Mouse (Mus musculus): ENCODE measurements at regions not wholly inside any gene's neighbourhood (a gene's known extent, or its start where the extent isn't known, plus 50 kb on each side); places are given as distances from the start of the nearest gene placed in this dataset.
"Not testable (repeated sequence)": the region's sequence is repeated elsewhere in the genome, so short reads cannot be mapped to it uniquely, and the experiment has no call there.

- H3K36me3 ChIP-seq (ENCODE audit: control insufficient read depth, insufficient read depth, low read length); DNase-seq (ENCODE audit: low spot score); ATAC-seq (replicated peaks; ENCODE audit: low FRiP score, low TSS enrichment, low read depth); H3K4me1 ChIP-seq (replicated peaks; ENCODE audit: control insufficient read depth, insufficient read depth, low read length); H3K9ac ChIP-seq (ENCODE audit: low read length); H3K4me2 ChIP-seq (ENCODE audit: low read length); H3K27ac ChIP-seq (ENCODE audit: low read depth); H3K4me3 ChIP-seq (ENCODE audit: low read depth, low read length); H3K9me3 ChIP-seq (ENCODE audit: control insufficient read depth, low read length); H3K27me3 ChIP-seq (replicated peaks; ENCODE audit: control insufficient read depth, insufficient read depth, low read length): not testable (repeated sequence)
- 89% methylated on average over 1 of the region's 1 CpGs for WGBS
These were observed 212.5 kb upstream of the Fbxl4 start for GRCm38 (mm10) chr4:22144834-22145233.

- 33% methylated on average over 6 of the region's 6 CpGs for WGBS
- Histone ChIP-seq H3K9ac (ENCODE audit: low read length) (no peak overlapping the region), H3K9me3 (ENCODE audit: control insufficient read depth, low read length) (no peaks in the 10 kb centered on the region), H3K36me3 (ENCODE audit: control insufficient read depth, insufficient read depth, low read length) (no peaks in the 10 kb centered on the region), H3K27me3 (replicated peaks; ENCODE audit: control insufficient read depth, insufficient read depth, low read length) (peaks cover 3% of the 10 kb centered on the region; the same call in 1 of the 2 replicates), H3K4me2 (ENCODE audit: low read length) (no peak overlapping the region), H3K4me3 (ENCODE audit: low read depth, low read length) (no peak overlapping the region), H3K4me1 (replicated peaks; ENCODE audit: control insufficient read depth, insufficient read depth, low read length) (peaks cover 8% of the 10 kb centered on the region; the same call in 1 of the 2 replicates), H3K27ac (ENCODE audit: low read depth) (no peak overlapping the region)
- no peak for DNase-seq (ENCODE audit: low spot score)
- ATAC-seq (replicated peaks; ENCODE audit: low FRiP score, low TSS enrichment, low read depth) = no peak
These were observed 210.5 kb upstream of the Fbxl4 start for GRCm38 (mm10) chr4:22146648-22147409.

DNA sequence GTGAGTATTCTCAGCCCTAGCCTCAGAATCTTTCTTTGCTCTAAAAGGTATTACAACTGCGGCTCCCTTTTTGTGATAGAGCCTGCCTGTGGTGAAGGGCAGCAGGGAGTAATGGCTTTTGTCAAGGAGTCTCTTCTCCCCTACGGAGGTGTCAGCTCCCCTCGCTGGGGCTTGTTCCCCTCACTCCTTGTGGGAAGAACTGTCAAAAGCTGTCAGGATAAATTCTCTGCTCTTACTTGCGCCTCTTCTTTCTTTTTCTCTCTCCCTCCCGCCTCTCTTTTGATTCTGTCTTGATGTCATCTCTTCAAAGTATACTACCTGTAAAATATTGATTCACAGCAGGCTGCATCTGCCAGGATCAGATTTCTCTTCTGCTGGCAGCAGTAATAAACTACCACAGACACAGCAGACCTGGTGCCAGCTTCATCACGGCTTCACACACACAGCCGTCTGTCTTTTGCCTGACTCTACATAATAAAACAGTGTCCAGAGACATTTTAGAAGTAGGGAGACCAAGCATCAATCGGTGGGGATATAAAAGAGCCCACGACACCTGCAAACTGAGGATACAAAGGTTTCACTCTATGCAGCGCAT is 205.3 kb upstream of the Fbxl4 start:
- WGBS = 14% methylated on average over 10 of the region's 10 CpGs
- Histone ChIP-seq H3K4me1 (replicated peaks; ENCODE audit: control insufficient read depth, insufficient read depth, low read length) (peaks cover 3% of the 10 kb centered on the region; the same call in 1 of the 2 replicates), H3K9ac (ENCODE audit: low read length) (no peak overlapping the region), H3K4me2 (ENCODE audit: low read length) (no peak overlapping the region), H3K36me3 (ENCODE audit: control insufficient read depth, insufficient read depth, low read length) (no peaks in the 10 kb centered on the region), H3K27me3 (replicated peaks; ENCODE audit: control insufficient read depth, insufficient read depth, low read length) (peaks cover 13% of the 10 kb centered on the region), H3K4me3 (ENCODE audit: low read depth, low read length) (no peak overlapping the region), H3K9me3 (ENCODE audit: control insufficient read depth, low read length) (no peaks in the 10 kb centered on the region), H3K27ac (ENCODE audit: low read depth) (no peak overlapping the region)
- ATAC-seq (replicated peaks; ENCODE audit: low FRiP score, low TSS enrichment, low read depth) (no peak), DNase-seq (ENCODE audit: low spot score) (no peak)

DNA sequence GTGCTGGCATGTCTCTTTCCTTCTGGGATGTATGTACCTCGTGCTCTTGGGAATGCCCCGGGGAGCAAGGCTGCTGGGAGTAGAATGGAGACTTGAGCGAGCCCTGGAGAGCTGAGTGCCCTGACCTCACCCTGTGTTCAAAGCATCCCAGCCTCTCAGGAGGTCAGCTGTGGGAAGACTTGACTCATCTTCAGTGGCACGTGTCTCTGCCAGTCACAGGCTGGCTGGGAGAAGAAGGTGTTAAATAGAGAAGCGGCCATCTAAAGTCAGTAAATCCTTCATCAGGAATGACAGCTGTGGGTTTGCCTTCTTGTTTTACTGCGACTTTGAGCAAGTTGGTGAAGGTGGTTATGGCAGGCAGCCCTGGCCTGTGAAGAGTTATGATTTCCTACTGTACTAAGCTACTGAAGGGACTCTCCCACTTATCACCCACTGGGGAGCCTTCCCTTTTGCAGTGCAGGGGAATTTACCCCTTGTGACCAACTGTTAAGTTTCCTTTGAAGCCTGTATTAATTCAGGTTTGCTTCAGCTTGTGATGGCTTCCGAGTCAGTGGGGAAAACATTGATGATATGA is 204.3 kb upstream of the Fbxl4 start:
- H3K4me1 ChIP-seq (replicated peaks; ENCODE audit: control insufficient read depth, insufficient read depth, low read length) = no peaks in the 10 kb centered on the region
- DNase-seq (ENCODE audit: low spot score) = no peak
- no peak overlapping the region for H3K9ac ChIP-seq (ENCODE audit: low read length)
- H3K27ac ChIP-seq (ENCODE audit: low read depth) = no peak overlapping the region
- no peak overlapping the region for H3K4me3 ChIP-seq (ENCODE audit: low read depth, low read length)
- no peaks in the 10 kb centered on the region for H3K36me3 ChIP-seq (ENCODE audit: control insufficient read depth, insufficient read depth, low read length)
- H3K27me3 ChIP-seq (replicated peaks; ENCODE audit: control insufficient read depth, insufficient read depth, low read length) = peaks cover 13% of the 10 kb centered on the region
- H3K9me3 ChIP-seq (ENCODE audit: control insufficient read depth, low read length) = no peaks in the 10 kb centered on the region
- 20% methylated on average over 7 of the region's 7 CpGs for WGBS
- no peak overlapping the region for H3K4me2 ChIP-seq (ENCODE audit: low read length)
- no peak for ATAC-seq (replicated peaks; ENCODE audit: low FRiP score, low TSS enrichment, low read depth)

GRCm38 (mm10) chr4:22153620-22154019 is 203.7 kb upstream of the Fbxl4 start:
- 40% methylated on average over 6 of the region's 6 CpGs for WGBS
- ATAC-seq (replicated peaks; ENCODE audit: low FRiP score, low TSS enrichment, low read depth) (no peak), DNase-seq (ENCODE audit: low spot score) (no peak)
- Histone ChIP-seq H3K4me2 (ENCODE audit: low read length) (no peak overlapping the region), H3K9ac (ENCODE audit: low read length) (no peak overlapping the region), H3K4me3 (ENCODE audit: low read depth, low read length) (no peak overlapping the region), H3K27me3 (replicated peaks; ENCODE audit: control insufficient read depth, insufficient read depth, low read length) (peaks cover 13% of the 10 kb centered on the region), H3K4me1 (replicated peaks; ENCODE audit: control insufficient read depth, insufficient read depth, low read length) (no peaks in the 10 kb centered on the region), H3K9me3 (ENCODE audit: control insufficient read depth, low read length) (no peaks in the 10 kb centered on the region), H3K36me3 (ENCODE audit: control insufficient read depth, insufficient read depth, low read length) (no peaks in the 10 kb centered on the region), H3K27ac (ENCODE audit: low read depth) (no peak overlapping the region)

- Histone ChIP-seq H3K9me3 (ENCODE audit: control insufficient read depth, low read length) (no peaks in the 10 kb centered on the region), H3K27ac (ENCODE audit: low read depth) (no peak overlapping the region), H3K27me3 (replicated peaks; ENCODE audit: control insufficient read depth, insufficient read depth, low read length) (no peaks in the 10 kb centered on the region), H3K9ac (ENCODE audit: low read length) (no peak overlapping the region), H3K4me1 (replicated peaks; ENCODE audit: control insufficient read depth, insufficient read depth, low read length) (no peaks in the 10 kb centered on the region), H3K36me3 (ENCODE audit: control insufficient read depth, insufficient read depth, low read length) (no peaks in the 10 kb centered on the region), H3K4me2 (ENCODE audit: low read length) (no peak overlapping the region), H3K4me3 (ENCODE audit: low read depth, low read length) (no peak overlapping the region)
- DNase-seq (ENCODE audit: low spot score) (no peak), ATAC-seq (replicated peaks; ENCODE audit: low FRiP score, low TSS enrichment, low read depth) (no peak)
- 74% methylated on average over 1 of the region's 1 CpGs for WGBS
These were observed 170.9 kb upstream of the Fbxl4 start for GRCm38 (mm10) chr4:22186422-22186821.

GRCm38 (mm10) chr4:22188141-22189006 is 169.0 kb upstream of the Fbxl4 start:
- DNase-seq (ENCODE audit: low spot score) = no peak
- no peak overlapping the region for H3K4me2 ChIP-seq (ENCODE audit: low read length)
- no peak overlapping the region for H3K4me3 ChIP-seq (ENCODE audit: low read depth, low read length)
- no peak for ATAC-seq (replicated peaks; ENCODE audit: low FRiP score, low TSS enrichment, low read depth)
- 68% methylated on average over 13 of the region's 13 CpGs for WGBS
- no peaks in the 10 kb centered on the region for H3K4me1 ChIP-seq (replicated peaks; ENCODE audit: control insufficient read depth, insufficient read depth, low read length)
- H3K27ac ChIP-seq (ENCODE audit: low read depth) = no peak overlapping the region
- H3K9me3 ChIP-seq (ENCODE audit: control insufficient read depth, low read length) = no peaks in the 10 kb centered on the region
- H3K27me3 ChIP-seq (replicated peaks; ENCODE audit: control insufficient read depth, insufficient read depth, low read length) = no peaks in the 10 kb centered on the region
- H3K36me3 ChIP-seq (ENCODE audit: control insufficient read depth, insufficient read depth, low read length) = no peaks in the 10 kb centered on the region
- H3K9ac ChIP-seq (ENCODE audit: low read length) = no peak overlapping the region

DNA sequence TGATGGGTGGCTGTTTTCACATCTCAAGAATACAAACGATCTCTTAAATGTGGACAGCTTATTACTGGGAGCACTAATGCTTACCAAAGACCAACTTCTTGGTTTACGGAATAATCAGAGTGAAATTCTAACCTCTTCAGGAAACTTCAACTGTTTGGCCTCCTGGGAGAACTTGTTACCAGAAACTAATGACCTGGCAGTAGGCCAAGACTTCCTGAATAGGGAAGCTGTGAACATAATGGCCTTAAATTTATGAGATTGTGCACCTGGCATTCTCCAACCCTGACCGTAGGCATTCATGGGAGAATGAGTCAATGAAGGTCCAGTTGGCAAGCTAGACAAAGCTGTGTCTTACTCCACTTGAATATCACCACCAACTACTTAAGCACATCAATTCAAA is 160.8 kb upstream of the Fbxl4 start:
- H3K4me3 ChIP-seq (ENCODE audit: low read depth, low read length) = no peak overlapping the region
- H3K27ac ChIP-seq (ENCODE audit: low read depth) = no peak overlapping the region
- no peak for DNase-seq (ENCODE audit: low spot score)
- WGBS = 58% methylated on average over 3 of the region's 3 CpGs
- H3K36me3 ChIP-seq (ENCODE audit: control insufficient read depth, insufficient read depth, low read length) = no peaks in the 10 kb centered on the region
- H3K4me1 ChIP-seq (replicated peaks; ENCODE audit: control insufficient read depth, insufficient read depth, low read length) = no peaks in the 10 kb centered on the region
- H3K27me3 ChIP-seq (replicated peaks; ENCODE audit: control insufficient read depth, insufficient read depth, low read length) = no peaks in the 10 kb centered on the region
- no peak overlapping the region for H3K9ac ChIP-seq (ENCODE audit: low read length)
- H3K9me3 ChIP-seq (ENCODE audit: control insufficient read depth, low read length) = no peaks in the 10 kb centered on the region
- ATAC-seq (replicated peaks; ENCODE audit: low FRiP score, low TSS enrichment, low read depth) = no peak
- no peak overlapping the region for H3K4me2 ChIP-seq (ENCODE audit: low read length)
